Mouse (Mus musculus) liver, adult 2 months (tissue): ENCODE measurements around the gene Rarres2.

ENCODE experiments used
- CTCF ChIP-seq: fragments of 200-500 bp; IDR thresholded peaks from 2 replicates; pipeline ENCODE4 v1.5.1; 2011; ENCODE audit warnings: low read depth, low read length, control low read depth
- POLR2A ChIP-seq: fragments of 200-500 bp; IDR thresholded peaks from 2 replicates; pipeline ENCODE4 v1.6.1; 2011; ENCODE audit warnings: low read length, control low read depth; ENCODE audit not compliant: insufficient read depth; ENCODE audit errors: extremely low read depth

GRCm38 (mm10) chr6:48545251-48545650, 27.3 kb downstream of the Rarres2 start:
- no peak for TF ChIP-seq POLR2A
- no peak for TF ChIP-seq CTCF
